Mouse (Mus musculus): ENCODE measurements around the gene Rhbdf1.
"Not testable (repeated sequence)": the region's sequence is repeated elsewhere in the genome, so short reads cannot be mapped to it uniquely, and the experiment has no call there.

Gene Rhbdf1

GRCm38 (mm10) chr11:32221225-32221950, 712 bp downstream of the Rhbdf1 start:
- in situ Hi-C loops (cut with MseI, MboI), result no loop called here

DNA sequence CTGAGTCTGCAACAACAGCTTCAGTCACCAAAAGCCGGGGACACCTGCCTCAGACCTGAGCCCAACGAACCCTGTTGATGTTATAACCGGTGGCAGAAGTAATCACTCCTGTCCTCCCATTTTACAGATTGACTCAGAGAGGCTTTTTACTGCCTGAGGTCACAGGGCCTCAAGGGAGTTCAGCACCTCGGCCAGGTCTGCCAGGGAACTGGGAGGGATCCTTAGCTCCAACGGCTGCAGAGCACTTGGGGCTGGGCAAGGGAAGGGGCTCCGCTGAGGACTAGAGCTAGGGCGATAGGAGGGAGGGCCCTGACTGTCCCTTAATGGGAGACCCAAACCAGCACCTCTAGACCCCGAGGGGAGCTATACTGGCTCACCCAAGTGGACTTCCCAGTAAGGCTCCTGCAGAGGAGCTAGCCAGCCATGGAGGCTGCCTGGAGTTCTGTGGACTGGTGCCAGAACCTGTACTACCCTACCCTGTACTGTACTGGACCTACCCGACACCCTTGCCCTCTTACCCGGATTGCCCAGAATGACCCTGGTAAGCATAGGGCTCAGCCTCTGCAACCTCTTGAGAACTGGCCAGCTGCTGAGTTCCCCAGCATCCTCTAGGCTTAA, 1.4 kb downstream of the Rhbdf1 start:
- in situ Hi-C loops (cut with MseI, MboI), result no loop called here

GRCm38 (mm10) chr11:32219287-32219686, 2.8 kb downstream of the Rhbdf1 start:
- in situ Hi-C loops (cut with MseI, MboI), result no loop called here

DNA sequence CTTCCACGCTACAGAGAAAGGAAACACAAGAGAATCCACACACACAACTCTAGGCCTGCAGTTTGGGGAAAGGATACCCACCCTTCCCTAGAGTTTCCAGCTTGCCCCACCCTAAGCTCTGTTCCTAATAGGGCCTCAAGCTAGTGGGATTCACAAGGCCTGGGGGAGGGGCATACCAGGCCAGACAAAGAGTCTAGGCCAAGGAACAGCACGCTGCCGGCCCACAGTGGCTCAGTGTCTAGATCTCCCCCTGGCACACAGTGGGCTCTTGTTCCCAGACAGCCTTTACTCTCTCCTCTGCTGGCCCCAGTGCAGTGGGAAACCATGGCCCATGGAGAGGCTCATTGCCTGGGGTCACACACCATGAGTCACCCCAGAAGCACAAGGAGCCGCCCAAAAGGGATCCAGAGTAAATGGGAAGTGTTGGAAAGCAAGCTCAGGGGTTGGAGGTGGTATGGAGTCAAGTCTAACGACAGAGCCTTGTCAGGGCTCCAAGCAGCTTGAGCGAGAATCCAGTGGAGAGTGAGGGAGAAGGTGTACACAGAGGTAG, 3.5 kb downstream of the Rhbdf1 start:
- in situ Hi-C loops (cut with MseI, MboI), result no loop called here

GRCm38 (mm10) chr11:32216851-32217250, 5.2 kb downstream of the Rhbdf1 start:
- in situ Hi-C loops (cut with MseI, MboI), result no loop called here

DNA sequence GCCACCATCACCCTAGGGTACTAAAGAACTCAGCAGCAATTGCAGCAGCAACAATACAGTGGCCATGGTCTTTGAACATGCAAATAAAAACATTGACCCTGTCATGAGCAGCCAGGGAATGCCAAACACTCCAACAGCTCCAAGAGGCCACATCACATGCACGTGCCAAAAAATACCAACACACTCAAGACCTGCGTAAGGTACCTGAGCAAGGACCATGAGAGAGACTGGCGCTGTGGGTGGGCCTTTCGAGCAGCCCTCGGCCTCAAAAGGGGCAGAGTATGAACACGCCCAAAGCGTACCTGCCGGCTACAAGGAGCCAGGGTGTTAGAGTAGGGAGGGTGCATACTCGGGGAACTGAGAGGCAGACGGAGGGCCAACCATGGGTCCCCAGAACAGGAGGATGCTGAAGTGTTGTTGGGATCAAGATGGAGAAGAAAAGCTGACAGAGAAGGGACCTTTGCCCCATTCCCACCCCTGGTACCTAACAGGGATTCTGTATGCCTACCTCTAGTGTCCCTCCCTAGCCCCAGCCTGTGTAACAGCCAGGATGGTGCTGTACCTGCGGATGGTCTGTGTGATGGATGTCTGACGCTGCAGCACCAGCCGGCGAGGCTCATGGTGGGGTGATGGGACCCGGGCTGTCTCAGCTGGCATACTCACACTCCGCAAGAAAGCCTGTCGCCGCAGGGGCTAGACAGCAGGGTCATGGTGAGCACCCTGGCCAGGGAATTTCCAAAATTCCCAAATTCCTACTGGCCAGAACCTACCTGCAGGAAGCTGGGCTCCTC, 6.5 kb downstream of the Rhbdf1 start:
- in situ Hi-C loops (cut with MseI, MboI), result no loop called here

GRCm38 (mm10) chr11:32210623-32211022, 11.5 kb downstream of the Rhbdf1 start:
- in situ Hi-C loops (cut with MseI, MboI), result no loop called here

- in situ Hi-C loops (cut with MseI, MboI), result no loop called here
Observed at GRCm38 (mm10) chr11:32205058-32205873, 16.8 kb downstream of the Rhbdf1 start, which contains the start of gene Snrnp25. Snrnp25 (plus strand) TSS chr11:32205415.

- in situ Hi-C loops (cut with MseI, MboI), result no loop called here
Observed at GRCm38 (mm10) chr11:32201922-32202685, 20.0 kb downstream of the Rhbdf1 start.

DNA sequence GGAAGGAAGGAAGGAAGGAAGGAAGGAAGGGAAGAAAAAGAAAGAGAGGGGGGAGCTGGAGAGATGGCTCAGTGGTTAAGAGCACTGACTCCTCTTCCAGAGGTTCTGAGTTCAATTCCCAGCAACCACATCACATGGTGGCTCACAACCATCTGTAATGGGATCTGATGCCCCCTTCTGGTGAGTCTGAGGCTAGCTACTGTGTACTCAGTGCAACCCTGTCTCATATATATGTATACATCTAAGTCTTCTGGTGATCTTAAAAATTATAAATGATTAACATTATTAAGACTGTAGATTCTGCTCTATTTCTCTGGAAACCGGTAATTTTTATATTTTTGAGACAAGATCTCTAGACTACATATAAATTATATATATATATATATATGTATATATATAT, 21.1 kb downstream of the Rhbdf1 start:
- in situ Hi-C loops (cut with MseI, MboI), result not testable (repeated sequence)

DNA sequence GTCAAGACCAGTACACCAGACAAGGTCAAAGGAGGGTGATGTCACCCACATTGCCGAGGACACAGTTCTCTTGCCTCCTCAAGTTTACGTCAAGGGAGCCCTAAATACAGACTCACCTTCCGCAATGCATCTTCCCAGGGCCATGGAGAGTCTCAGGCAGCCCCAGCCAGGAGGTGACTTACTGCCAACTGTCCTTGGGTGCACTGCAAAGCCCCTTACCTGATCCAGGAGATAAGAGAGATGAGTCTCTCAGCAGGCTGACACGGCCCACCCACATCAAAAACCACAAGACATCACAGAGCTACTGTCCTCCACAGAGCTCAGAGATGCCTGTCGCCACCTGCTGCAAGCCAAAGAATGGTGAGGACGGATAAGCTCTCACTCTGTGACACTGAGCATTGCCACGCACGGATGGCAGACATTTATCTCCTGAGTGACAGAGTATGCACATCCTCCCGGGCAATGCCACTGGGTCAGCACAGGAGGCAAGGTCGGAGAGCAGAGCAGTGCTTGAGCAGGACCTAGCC, 22.0 kb downstream of the Rhbdf1 start, which contains the start of gene Il9r:
Gene Il9r (minus strand): TSS at position 205 of the 527 bp plus-strand sequence.
- in situ Hi-C loops (cut with MseI, MboI), result no loop called here

- in situ Hi-C loops (cut with MseI, MboI), result no loop called here
Observed at GRCm38 (mm10) chr11:32199230-32199629, 22.9 kb downstream of the Rhbdf1 start.

DNA sequence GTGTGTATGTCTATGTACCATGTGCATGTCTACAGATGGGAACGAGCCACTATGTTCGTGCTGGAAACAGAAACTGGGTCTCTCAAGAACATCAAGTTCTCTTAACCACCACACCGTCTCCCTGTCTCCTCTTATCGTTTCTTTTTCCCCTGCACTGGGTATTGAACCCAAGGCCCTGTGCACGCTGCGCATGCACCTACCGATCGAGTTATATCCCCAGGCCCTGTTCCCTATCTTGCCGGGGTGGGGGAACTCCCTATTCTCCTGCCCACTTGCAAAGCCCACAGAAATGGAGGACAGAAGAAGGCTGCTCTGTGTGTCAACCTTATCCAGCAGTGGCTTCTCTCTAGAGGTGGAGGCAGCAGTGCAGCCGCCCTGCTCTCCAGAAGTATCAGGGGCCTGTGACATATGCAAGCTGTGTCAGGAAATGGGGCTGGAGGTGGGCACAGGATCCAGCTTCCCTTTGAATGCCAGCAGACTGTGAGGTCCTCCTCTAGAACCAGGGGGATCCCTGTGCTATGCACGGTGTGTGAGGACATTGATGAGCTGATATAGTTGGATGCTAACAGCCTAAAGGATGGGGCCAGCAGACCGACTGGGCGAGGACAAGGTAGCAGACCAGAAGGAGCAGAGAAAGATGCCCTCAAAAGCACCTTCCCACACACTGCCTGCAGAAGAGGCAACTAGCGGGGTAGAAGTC, 23.7 kb downstream of the Rhbdf1 start:
- in situ Hi-C loops (cut with MseI, MboI), result no loop called here

DNA sequence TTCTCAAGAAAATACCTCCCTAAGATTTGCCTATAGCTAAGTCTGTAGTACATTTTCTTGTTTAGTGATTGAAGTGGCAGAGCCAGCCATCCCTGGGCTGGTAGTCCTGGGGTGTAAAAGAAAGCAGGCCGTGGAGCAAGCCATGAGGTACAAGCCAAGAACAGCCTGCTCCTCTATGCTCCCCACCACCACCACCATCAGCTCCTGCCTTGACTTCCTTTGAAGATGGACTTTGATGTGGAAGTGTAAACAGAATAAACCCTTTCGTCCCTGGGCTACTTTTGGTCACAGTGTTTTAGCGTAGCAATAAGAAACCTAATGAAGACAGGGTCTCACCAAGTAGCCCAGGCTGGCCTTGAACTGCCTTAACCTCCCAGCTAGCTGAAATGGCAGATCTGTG, 24.3 kb downstream of the Rhbdf1 start:
- in situ Hi-C loops (cut with MseI, MboI), result no loop called here

- in situ Hi-C loops (cut with MseI, MboI), result no loop called here
Observed at GRCm38 (mm10) chr11:32196727-32197126, 25.4 kb downstream of the Rhbdf1 start.

DNA sequence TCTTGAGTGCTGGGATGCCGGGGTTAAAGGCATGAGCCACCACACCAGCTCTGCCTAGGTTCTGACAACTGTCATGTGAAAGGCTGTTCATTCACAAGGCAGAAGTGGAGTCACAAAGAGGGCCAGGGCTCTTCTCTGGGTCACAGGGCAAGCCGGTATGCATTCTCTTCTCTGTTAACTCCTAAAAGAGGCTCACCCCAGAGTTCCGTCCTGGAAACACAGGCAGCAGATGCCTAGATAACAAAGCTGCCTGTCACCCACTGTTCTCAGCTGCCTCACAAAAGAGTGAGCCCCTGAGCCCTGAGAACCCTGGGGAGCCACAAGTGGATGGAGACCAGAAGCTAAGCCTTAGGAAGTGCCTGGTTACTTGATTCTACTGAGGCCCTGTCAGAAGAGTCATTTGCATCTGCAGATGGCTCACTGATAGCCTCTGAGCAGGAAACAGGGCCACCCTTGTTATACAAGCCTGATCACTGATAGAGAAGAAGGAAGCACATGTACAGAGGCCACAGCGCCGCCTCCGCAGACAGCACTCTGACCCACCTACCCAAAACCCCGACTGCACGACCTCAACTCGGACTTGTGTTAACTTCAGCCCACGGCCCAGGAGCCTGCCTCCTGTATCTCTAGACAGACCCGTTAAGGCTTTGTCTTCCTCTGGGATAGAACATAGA, 26.1 kb downstream of the Rhbdf1 start:
- in situ Hi-C loops (cut with MseI, MboI), result no loop called here

- in situ Hi-C loops (cut with MseI, MboI), result no loop called here
Observed at GRCm38 (mm10) chr11:32194626-32195025, 27.5 kb downstream of the Rhbdf1 start.

GRCm38 (mm10) chr11:32194086-32194485, 28.0 kb downstream of the Rhbdf1 start:
- in situ Hi-C loops (cut with MseI, MboI), result no loop called here

DNA sequence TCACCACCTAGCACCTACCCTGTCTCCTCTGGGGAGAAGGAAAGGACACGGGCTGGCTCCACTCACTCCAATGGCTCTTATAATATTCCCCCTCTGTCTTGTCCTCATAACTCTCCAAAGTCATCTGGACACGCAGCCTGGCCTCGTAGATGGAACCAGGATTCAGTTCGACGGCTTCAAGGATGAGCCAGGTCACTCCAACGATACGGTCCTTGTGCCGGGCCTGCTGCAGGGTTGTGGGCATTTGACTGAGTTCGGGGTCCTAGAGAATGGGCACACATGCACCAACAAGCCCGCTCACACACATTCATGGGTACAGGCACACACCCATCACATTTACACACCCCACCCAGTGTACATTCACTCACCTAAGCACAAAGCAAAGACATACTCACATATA, 28.9 kb downstream of the Rhbdf1 start:
- in situ Hi-C loops (cut with MseI, MboI), result no loop called here
